Comparison of ENCODE assay signal across 8 mouse cellular contexts in the genomic region with DNA sequence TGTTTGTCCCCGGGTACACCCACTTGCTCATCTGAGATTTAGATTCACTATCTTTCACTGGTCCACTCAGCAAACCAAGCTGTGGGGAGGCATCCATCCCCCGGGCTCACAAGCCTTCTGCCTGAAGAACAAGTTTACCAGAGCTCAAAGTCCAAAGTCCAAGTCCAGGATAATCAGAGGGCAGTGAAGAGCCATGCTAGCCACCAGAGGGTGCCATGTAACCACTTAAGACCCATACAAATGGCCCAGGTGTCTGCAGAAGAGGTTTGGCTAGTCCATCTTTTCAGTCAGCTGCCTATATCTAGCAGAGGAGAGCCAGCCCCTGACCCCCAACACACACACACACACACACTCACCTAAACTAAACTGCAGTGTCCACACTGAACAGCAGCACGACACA. TPM values are rescaled to one million over a fixed set of nuclear protein-coding genes. Genes with fewer than 3 reads are reported as not detected.
DNase-seq lines count a peak whose midpoint lies in the region; ATAC-seq and TF ChIP-seq lines count a peak whose summit lies in the region.
"Had no signal": no experiment of that assay in that cellular context is flagged by ENCODE, and none has a peak within 500 bp of the region (broad histone marks: within the 10 kb centered on the region; RNA-seq: fewer than 3 reads in every experiment).

No protein-coding gene starts in this region.

- intact Hi-C loops in left cerebral cortex, postnatal 36 days (cut with DNase I), result loop anchor here (1.0 kb wide), 1 partner anchor 50 kb away; no protein-coding TSS in a partner anchor

- no peak for ATAC-seq in kidney, embryonic 16.5 days (ENCODE audit: low FRiP score, low TSS enrichment)

- no peaks in the 10 kb centered on the region for H3K27me3 ChIP-seq in kidney, embryonic 16.5 days (ENCODE audit: insufficient read depth, low read length)
- no peaks in the 10 kb centered on the region for H3K27me3 ChIP-seq in ES-Bruce4 (ENCODE audit: control insufficient read depth, insufficient read depth, low read length, poor library complexity, severe bottlenecking)
- H3K27me3 ChIP-seq: embryonic facial prominence, embryonic 15.5 days had no signal

- H3K9me3 ChIP-seq in kidney, embryonic 16.5 days (ENCODE audit: low read length), result no peaks in the 10 kb centered on the region
- no peaks in the 10 kb centered on the region for H3K9me3 ChIP-seq in ES-Bruce4 (replicated peaks; ENCODE audit: control insufficient read depth, insufficient read depth, low read length, poor library complexity, severe bottlenecking)
- H3K9me3 ChIP-seq: embryonic facial prominence, embryonic 15.5 days had no signal

- peak; percentile 64 for TF ChIP-seq CTCF in ES-Bruce4 (IDR thresholded peaks at IDR 0.05; ENCODE audit: low read depth, low read length)

- no peak overlapping the region for H3K4me3 ChIP-seq in kidney, embryonic 16.5 days (ENCODE audit: low read length)
- H3K4me3 ChIP-seq in ES-Bruce4 (ENCODE audit: low read depth, low read length), result no peak overlapping the region
- H3K4me3 ChIP-seq: embryonic facial prominence, embryonic 15.5 days had no signal

- H3K4me1 ChIP-seq in kidney, embryonic 16.5 days (ENCODE audit: insufficient read depth, low read length), result peaks cover 4% of the 10 kb centered on the region; the same call in 1 of the 2 replicates
- no peaks in the 10 kb centered on the region for H3K4me1 ChIP-seq in ES-Bruce4 (ENCODE audit: control insufficient read depth, insufficient read depth, low read length)
- H3K4me1 ChIP-seq: embryonic facial prominence, embryonic 15.5 days had no signal

- peak; percentile 74 for DNase-seq in kidney, adult 18-20 months
- peak; percentile 42 for DNase-seq in adrenal gland, adult 2 months
- peak; percentile 45 for DNase-seq in heart, postnatal 4 days
- peak; percentile 25 to 30 for DNase-seq in left cerebral cortex, postnatal 36 days (ENCODE audit: low spot score in 2 of 2)
- peak; percentile 11 for DNase-seq in retina, postnatal 7 days (ENCODE audit: low read depth, low spot score)

- no peak overlapping the region for H3K9ac ChIP-seq in kidney, embryonic 16.5 days (replicated peaks; ENCODE audit: low read length)
- no peak overlapping the region for H3K9ac ChIP-seq in ES-Bruce4 (ENCODE audit: low read depth, poor library complexity, severe bottlenecking)
- H3K9ac ChIP-seq: embryonic facial prominence, embryonic 15.5 days had no signal

- no peak overlapping the region for H3K27ac ChIP-seq in kidney, embryonic 16.5 days (ENCODE audit: low read length)
- H3K27ac ChIP-seq in ES-Bruce4 (ENCODE audit: insufficient read depth, low read length), result no peak overlapping the region
- H3K27ac ChIP-seq: embryonic facial prominence, embryonic 15.5 days had no signal

- TF ChIP-seq POLR2A in ES-Bruce4 (IDR thresholded peaks at IDR 0.05; ENCODE audit: insufficient read depth, low read length), result no peak

- no peak for TF ChIP-seq EP300 in ES-Bruce4 (IDR thresholded peaks at IDR 0.05; ENCODE audit: insufficient read depth, low read depth, low read length)

- no peak overlapping the region for H3K4me2 ChIP-seq in kidney, embryonic 16.5 days (replicated peaks; ENCODE audit: low read depth, low read length)
- H3K4me2 ChIP-seq: embryonic facial prominence, embryonic 15.5 days had no signal

- WGBS in kidney, embryonic 16.5 days, result 46% methylated on average over 3 of the region's 3 CpGs

- no peaks in the 10 kb centered on the region for H3K36me3 ChIP-seq in kidney, embryonic 16.5 days (ENCODE audit: insufficient read depth, low read length)
- no peaks in the 10 kb centered on the region for H3K36me3 ChIP-seq in ES-Bruce4 (ENCODE audit: control insufficient read depth, insufficient read depth, low read length, poor library complexity, severe bottlenecking)
- H3K36me3 ChIP-seq: embryonic facial prominence, embryonic 15.5 days had no signal

RNA-seq across cellular contexts. Expression of a gene that starts 4.7 kb away (rescaled TPM):
- 25.2 and 25.3 TPM in 2 replicates for polyA plus RNA-seq in kidney, embryonic 16.5 days (2015; fragmentation: Nextera tagmentation; extraction: Ambion mirVana)
- polyA plus RNA-seq in ES-Bruce4 (2011; ENCODE audit: insufficient read depth, insufficient read length, low read depth, missing spikeins), result 11.9 and 16.7 TPM in 2 replicates
- 10 to 100 TPM; 18.6 to 19.5 TPM for total RNA-seq in adrenal gland, adult 2 months (2021)
- 6.2 and 6.4 TPM in 2 replicates for polyA plus RNA-seq in adrenal gland, adult 2 months (2012; rRNA removed)
- 10 to 100 TPM; 16.1 to 21.5 TPM for total RNA-seq in heart, postnatal 4 days (2021)
- total RNA-seq in left cerebral cortex, postnatal 36 days (2021), result 10 to 100 TPM; 40.3 to 46.8 TPM

RNA-seq across cellular contexts. Expression of a gene that starts 25.0 kb away (rescaled TPM):
- 7.2 TPM in 2 replicates for polyA plus RNA-seq in kidney, embryonic 16.5 days (2015; fragmentation: Nextera tagmentation; extraction: Ambion mirVana)
- polyA plus RNA-seq in ES-Bruce4 (2011; ENCODE audit: insufficient read depth, insufficient read length, low read depth, missing spikeins), result 150 and 163 TPM in 2 replicates
- total RNA-seq in adrenal gland, adult 2 months (2021), result not detected
- polyA plus RNA-seq in adrenal gland, adult 2 months (2012; rRNA removed), result not detected in 2 replicates
- total RNA-seq in heart, postnatal 4 days (2021), result not detected
- 1 to 10 TPM; 1.9 to 9.9 TPM for total RNA-seq in left cerebral cortex, postnatal 36 days (2021)

RNA-seq across cellular contexts. Expression of a gene that starts 35.6 kb away (rescaled TPM):
- 94.4 and 96.4 TPM in 2 replicates for polyA plus RNA-seq in kidney, embryonic 16.5 days (2015; fragmentation: Nextera tagmentation; extraction: Ambion mirVana)
- 72.0 and 74.3 TPM in 2 replicates for polyA plus RNA-seq in ES-Bruce4 (2011; ENCODE audit: insufficient read depth, insufficient read length, low read depth, missing spikeins)
- 10 to 100 TPM; 45.0 to 51.1 TPM for total RNA-seq in adrenal gland, adult 2 months (2021)
- 1.2 and 2.2 TPM in 2 replicates for polyA plus RNA-seq in adrenal gland, adult 2 months (2012; rRNA removed)
- total RNA-seq in heart, postnatal 4 days (2021), result 10 to 100 TPM; 55.7 to 56.8 TPM
- total RNA-seq in left cerebral cortex, postnatal 36 days (2021), result 10 to 100 TPM; 53.0 TPM

Comparison
In these comparisons a context has a peak if more than half of its experiments do, and no peak if none do; other contexts are left out.
1. DNase-seq: peak in every context shown above with its lines; median percentile 74 in kidney, adult 18-20 months; 45 in heart, postnatal 4 days; 42 in adrenal gland, adult 2 months; 28 in left cerebral cortex, postnatal 36 days; 11 in retina, postnatal 7 days.